Mouse (Mus musculus): ENCODE results near the gene Ccdc30. TPM values are rescaled to one million over a fixed set of nuclear protein-coding genes. Genes with fewer than 3 reads are reported as not detected.

Gene Ccdc30
- 7.4 and 8.0 TPM in 2 replicates for polyA plus RNA-seq (2016; fragmentation: Nextera tagmentation; extraction: Ambion mirVana)

DNA sequence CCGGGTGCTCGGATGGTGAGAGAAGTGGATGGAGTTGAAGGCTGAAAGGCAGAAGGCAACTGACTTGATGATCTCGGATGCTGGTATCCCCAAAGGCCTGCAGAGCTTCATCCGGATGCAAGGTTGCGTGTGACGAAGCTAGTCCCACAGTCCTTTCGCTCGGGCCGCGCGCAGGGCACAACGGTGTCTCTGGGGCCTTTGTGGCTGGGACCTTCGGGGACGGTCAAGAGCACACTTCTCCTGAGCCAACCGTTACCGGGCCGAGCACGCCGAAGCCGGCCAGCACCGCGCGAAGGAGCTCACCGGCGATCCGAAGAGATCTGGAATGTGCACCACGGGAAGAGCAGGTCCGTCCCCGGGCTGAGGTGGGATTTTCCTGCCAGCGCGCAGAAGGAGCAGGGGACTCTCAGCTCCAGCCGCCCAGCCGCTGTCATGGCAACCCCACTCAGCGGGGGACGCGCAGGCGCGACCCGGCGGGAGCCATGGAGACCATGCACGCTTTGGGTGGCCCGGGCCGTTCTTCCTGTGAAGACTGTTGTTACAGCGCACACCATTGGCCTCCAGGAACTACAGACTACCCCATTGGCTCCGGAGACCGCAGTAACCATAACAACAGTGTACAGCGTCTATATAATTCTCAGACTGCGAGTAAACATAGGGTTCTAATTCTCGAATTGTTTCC, at the start of gene Ccdc30:
Ccdc30 (minus strand) TSS at position 450 of the 682 bp plus-strand sequence.
- no peak within 1 kb of the TSS for H3K27ac ChIP-seq
- H3K9ac ChIP-seq (replicated peaks) = peak within 1 kb of the TSS; percentile 65
- WGBS = under 1% methylated on average over 49 of the region's 49 CpGs
- ATAC-seq (ENCODE audit: insufficient number of reproducible peaks, insufficient read depth, low FRiP score, low TSS enrichment, low read depth) = peak; percentile 100
- peak within 1 kb of the TSS; percentile 62 for H3K4me3 ChIP-seq (replicated peaks)
- H3K27me3 ChIP-seq = no peaks in the 10 kb centered on the region
- H3K4me1 ChIP-seq (replicated peaks) = peaks cover 4% of the 10 kb centered on the region; the same call in 1 of the 2 replicates
- peaks cover 14% of the 10 kb centered on the region for H3K36me3 ChIP-seq
- no peaks in the 10 kb centered on the region for H3K9me3 ChIP-seq
- peak within 1 kb of the TSS; percentile 96 for H3K4me2 ChIP-seq

DNA sequence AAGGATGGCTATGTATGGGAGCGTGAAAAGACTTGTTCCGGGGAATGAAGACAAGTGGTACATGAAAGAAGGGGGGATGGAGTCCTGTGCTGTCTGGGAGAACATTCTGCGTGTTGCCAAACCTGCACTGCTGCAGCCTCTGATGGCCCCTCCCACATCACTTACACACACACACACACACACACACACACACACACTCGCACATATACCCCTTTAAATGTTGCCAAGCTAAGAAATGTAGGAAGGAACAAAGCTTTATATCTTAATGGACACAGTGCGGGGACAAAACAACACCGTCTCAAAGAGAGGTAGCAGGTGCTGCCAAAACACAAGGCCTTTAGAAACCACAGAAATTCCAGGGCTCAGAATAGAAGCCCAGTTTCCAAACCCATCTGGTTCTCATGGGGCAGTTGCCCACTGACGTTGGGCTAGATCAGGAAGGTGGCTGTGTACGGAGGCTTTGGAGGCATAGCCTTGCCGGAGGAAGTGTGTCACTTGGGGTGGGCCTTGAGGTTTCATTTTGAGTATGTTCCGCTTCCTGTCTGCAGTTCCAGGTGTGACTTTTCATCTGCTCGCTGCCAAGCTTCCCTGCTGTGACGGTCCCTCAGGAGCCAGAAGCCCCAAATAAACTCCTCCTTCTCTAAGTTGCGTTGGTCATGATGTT, 48.6 kb upstream of the Ccdc30 start:
- 71% methylated on average over 13 of the region's 13 CpGs for WGBS
- H3K27me3 ChIP-seq = peaks cover 4% of the 10 kb centered on the region; the same call in 1 of the 2 replicates
- no peaks in the 10 kb centered on the region for H3K9me3 ChIP-seq
- H3K4me2 ChIP-seq = no peak overlapping the region
- no peak overlapping the region for H3K9ac ChIP-seq (replicated peaks)
- no peak for ATAC-seq (ENCODE audit: insufficient number of reproducible peaks, insufficient read depth, low FRiP score, low TSS enrichment, low read depth)
- H3K4me1 ChIP-seq (replicated peaks) = peaks cover 30% of the 10 kb centered on the region
- H3K36me3 ChIP-seq = no peaks in the 10 kb centered on the region
- no peak overlapping the region for H3K4me3 ChIP-seq (replicated peaks)
- no peak overlapping the region for H3K27ac ChIP-seq

DNA sequence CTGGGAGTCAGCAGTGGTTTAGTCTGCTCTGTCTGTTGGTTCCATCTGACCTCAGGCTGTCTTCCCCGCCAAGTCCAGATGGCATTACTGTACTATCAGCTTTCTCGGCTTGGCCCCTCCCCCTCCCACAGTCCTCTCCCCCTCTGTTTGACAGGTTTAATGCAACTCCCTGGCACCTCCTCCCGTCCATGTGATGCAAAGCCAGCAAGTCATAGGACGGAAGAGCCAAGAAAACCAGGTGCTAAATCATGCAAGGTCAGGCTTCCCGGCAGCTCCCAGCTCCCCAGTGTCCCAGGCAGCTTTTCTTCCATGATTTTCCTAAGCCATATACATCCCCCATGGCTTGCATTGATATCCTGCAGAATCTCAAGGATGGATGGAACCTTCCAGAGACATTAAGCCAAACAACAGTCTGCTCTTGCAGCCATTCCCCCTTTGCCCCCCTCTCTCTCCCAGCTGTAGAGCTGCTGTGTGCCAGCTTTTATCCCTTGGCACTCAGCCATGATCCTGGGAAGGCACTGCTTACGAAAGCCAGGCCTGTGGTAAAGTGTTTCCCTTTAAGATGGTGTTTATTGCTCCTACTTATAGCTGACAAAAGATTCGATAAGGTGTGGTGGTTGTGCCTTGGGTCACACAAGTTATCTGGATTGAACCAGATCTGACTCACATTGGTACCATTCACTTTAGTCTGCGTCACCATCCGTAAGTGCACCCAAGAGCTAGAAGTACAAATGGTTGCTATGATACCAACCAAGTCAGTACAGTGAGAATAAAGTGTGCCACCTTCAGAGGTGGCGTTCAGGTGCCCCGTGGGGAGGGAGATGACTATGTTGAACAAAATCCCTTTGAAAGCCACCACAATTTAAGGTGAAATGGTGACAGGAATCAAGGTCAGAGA, 47.8 kb upstream of the Ccdc30 start:
- Histone ChIP-seq H3K4me2 (no peak overlapping the region), H3K9me3 (no peaks in the 10 kb centered on the region), H3K4me3 (replicated peaks) (no peak overlapping the region), H3K27ac (no peak overlapping the region), H3K9ac (replicated peaks) (no peak overlapping the region), H3K27me3 (peaks cover 4% of the 10 kb centered on the region; the same call in 1 of the 2 replicates), H3K36me3 (no peaks in the 10 kb centered on the region), H3K4me1 (replicated peaks) (peaks cover 30% of the 10 kb centered on the region)
- WGBS = 42% methylated on average over 11 of the region's 11 CpGs
- peak; percentile 52; the same call in 1 of the 2 replicates for ATAC-seq (ENCODE audit: insufficient number of reproducible peaks, insufficient read depth, low FRiP score, low TSS enrichment, low read depth)

DNA sequence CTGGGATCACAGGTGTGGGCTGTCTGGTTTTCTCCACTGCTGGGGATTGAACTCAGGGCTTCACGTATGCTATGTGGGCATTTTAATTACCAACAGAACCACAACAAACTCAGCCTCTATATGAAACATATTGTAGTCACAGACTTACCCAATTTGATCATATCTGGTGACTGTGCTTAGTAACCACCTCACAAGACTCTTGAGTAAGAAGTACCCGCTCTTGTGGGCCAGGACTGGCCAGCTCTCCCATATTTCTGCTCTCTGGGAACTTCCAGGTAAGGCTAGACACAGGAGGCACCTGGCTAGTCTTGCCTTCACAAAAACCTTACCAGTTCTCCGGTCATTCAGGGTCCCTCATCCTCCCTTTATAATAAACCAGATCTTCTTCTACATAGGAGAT, 47.1 kb upstream of the Ccdc30 start:
- Histone ChIP-seq H3K4me2 (no peak overlapping the region), H3K27me3 (peaks cover 4% of the 10 kb centered on the region; the same call in 1 of the 2 replicates), H3K9me3 (no peaks in the 10 kb centered on the region), H3K4me1 (replicated peaks) (peaks cover 30% of the 10 kb centered on the region), H3K4me3 (replicated peaks) (no peak overlapping the region), H3K36me3 (no peaks in the 10 kb centered on the region), H3K27ac (no peak overlapping the region), H3K9ac (replicated peaks) (no peak overlapping the region)
- WGBS = 80% methylated on average over 3 of the region's 3 CpGs
- ATAC-seq (ENCODE audit: insufficient number of reproducible peaks, insufficient read depth, low FRiP score, low TSS enrichment, low read depth) = no peak

DNA sequence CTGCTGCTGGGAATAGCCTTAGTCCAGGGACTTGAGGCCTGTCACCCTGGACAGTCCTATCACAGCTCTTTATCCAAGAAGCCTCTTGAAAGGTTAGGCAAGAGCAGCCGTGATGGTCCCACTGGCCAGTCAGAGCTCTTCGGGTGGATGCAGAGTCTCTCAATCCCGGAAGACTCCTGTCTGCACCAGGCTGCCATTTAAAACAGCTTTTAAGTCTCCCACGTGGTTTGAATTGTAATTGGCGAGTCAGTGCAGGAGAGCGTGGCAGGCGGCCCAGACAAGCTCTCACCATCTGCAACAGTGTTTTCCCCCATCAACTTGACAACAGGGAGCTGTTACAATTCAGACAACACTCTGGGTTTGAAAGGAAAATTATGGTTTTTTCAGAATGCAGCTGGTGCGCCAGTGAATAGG, 45.4 kb upstream of the Ccdc30 start:
- Histone ChIP-seq H3K4me2 (no peak overlapping the region), H3K4me3 (replicated peaks) (no peak overlapping the region), H3K4me1 (replicated peaks) (peaks cover 30% of the 10 kb centered on the region), H3K27ac (peak overlapping the region; percentile 64), H3K36me3 (no peaks in the 10 kb centered on the region), H3K9ac (replicated peaks) (no peak overlapping the region), H3K9me3 (no peaks in the 10 kb centered on the region), H3K27me3 (peaks cover 4% of the 10 kb centered on the region; the same call in 1 of the 2 replicates)
- no peak for ATAC-seq (ENCODE audit: insufficient number of reproducible peaks, insufficient read depth, low FRiP score, low TSS enrichment, low read depth)
- 24% methylated on average over 8 of the region's 8 CpGs for WGBS

DNA sequence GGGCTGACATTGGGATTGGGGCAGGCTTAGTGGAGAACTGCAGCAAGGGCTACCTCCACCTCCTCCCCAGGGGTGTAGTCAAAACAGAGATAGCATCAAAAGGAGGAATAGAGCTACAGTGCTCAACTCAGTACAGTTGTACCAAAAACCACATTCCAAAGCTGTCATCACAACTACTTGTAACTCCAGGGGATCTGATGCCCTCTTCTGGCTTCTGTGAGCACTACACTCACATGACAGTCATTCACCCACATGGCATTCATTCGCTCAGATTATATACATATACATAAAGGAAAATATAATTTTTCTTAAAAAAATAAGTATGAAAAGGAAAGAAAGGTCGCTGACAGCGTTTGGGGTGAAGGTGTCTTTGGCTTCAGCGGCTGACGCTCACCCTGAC, 45.0 kb upstream of the Ccdc30 start:
- Histone ChIP-seq H3K4me2 (no peak overlapping the region), H3K9me3 (peaks cover 3% of the 10 kb centered on the region; the same call in 1 of the 2 replicates), H3K9ac (replicated peaks) (no peak overlapping the region), H3K4me3 (replicated peaks) (no peak overlapping the region), H3K4me1 (replicated peaks) (peaks cover 30% of the 10 kb centered on the region), H3K36me3 (no peaks in the 10 kb centered on the region), H3K27me3 (peaks cover 3% of the 10 kb centered on the region; the same call in 1 of the 2 replicates), H3K27ac (peak overlapping the region; percentile 64; the same call in 1 of the 2 replicates)
- ATAC-seq (ENCODE audit: insufficient number of reproducible peaks, insufficient read depth, low FRiP score, low TSS enrichment, low read depth) = no peak
- 65% methylated on average over 5 of the region's 5 CpGs for WGBS

DNA sequence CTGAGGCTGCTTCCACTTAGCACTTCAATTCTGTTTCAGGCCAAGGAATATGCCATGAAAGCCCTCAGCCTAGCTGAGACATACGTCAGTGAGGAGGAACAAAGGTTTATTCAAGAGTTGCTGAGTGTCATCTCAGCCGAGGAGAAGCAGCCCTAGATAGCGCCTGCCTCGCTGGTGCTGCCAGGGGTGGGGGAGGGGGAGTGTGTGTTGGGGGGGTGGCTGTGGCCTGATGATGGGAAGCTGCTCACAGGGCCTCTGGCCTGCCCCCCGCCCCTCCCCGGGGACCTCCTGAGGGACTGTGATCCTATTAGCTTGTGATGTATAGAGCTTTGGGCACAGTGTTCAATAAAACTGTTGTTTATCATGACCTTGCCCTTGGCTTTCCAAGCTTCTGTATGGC, 38.2 kb upstream of the Ccdc30 start:
- H3K4me2 ChIP-seq = no peak overlapping the region
- WGBS = 28% methylated on average over 6 of the region's 6 CpGs
- H3K36me3 ChIP-seq = no peaks in the 10 kb centered on the region
- H3K27me3 ChIP-seq = no peaks in the 10 kb centered on the region
- no peak for ATAC-seq (ENCODE audit: insufficient number of reproducible peaks, insufficient read depth, low FRiP score, low TSS enrichment, low read depth)
- peaks cover 5% of the 10 kb centered on the region; the same call in 1 of the 2 replicates for H3K4me1 ChIP-seq (replicated peaks)
- H3K4me3 ChIP-seq (replicated peaks) = no peak overlapping the region
- H3K9ac ChIP-seq (replicated peaks) = no peak overlapping the region
- H3K9me3 ChIP-seq = peaks cover 5% of the 10 kb centered on the region; the same call in 1 of the 2 replicates
- no peak overlapping the region for H3K27ac ChIP-seq

DNA sequence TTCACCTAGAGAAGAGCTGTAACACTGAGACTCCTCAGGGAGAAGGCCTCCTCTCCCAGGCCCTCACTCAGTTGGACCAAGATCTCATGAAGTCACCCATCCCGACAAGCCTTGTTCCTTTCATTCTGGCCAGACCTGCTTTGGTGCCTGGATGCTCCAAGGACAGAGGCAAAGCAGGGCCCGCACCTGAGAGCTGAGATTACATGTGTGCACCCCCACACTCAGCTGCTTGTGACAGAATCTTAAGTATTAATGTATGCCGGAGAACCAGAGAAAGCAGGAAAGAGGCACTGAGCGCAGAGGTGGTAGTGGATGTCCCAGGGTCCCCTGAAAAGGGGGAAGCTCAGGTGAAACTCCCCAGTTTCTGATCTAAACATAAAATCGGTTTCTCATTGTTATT, 37.8 kb upstream of the Ccdc30 start:
- ATAC-seq (ENCODE audit: insufficient number of reproducible peaks, insufficient read depth, low FRiP score, low TSS enrichment, low read depth) = no peak
- Histone ChIP-seq H3K36me3 (no peaks in the 10 kb centered on the region), H3K4me1 (replicated peaks) (peaks cover 5% of the 10 kb centered on the region; the same call in 1 of the 2 replicates), H3K4me3 (replicated peaks) (no peak overlapping the region), H3K27ac (no peak overlapping the region), H3K27me3 (no peaks in the 10 kb centered on the region), H3K9ac (replicated peaks) (no peak overlapping the region), H3K4me2 (no peak overlapping the region), H3K9me3 (peaks cover 5% of the 10 kb centered on the region; the same call in 1 of the 2 replicates)
- WGBS = 67% methylated on average over 5 of the region's 5 CpGs

DNA sequence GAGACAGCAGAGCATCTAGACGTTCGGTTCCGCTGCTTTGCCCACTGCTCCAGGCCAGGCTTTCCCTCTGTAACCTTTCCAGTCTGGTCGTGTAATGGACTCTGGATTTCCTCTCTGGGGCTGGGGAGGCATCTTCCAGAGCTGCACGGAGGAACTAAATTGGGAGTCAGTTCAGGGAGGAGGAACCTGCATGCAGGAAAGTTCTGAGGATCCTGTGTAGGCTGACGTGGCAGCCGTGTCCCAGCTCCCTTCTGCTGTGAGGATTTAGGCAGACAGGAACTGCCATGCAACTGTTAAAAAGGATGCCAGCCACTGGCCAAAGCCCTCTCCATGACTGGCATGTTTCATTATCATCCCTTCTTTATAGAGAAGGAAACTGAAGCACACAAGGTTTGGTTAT, 35.1 kb upstream of the Ccdc30 start:
- Histone ChIP-seq H3K9ac (replicated peaks) (no peak overlapping the region), H3K27ac (no peak overlapping the region), H3K27me3 (no peaks in the 10 kb centered on the region), H3K9me3 (peaks cover 4% of the 10 kb centered on the region; the same call in 1 of the 2 replicates), H3K36me3 (no peaks in the 10 kb centered on the region), H3K4me3 (replicated peaks) (no peak overlapping the region), H3K4me1 (replicated peaks) (peaks cover 5% of the 10 kb centered on the region; the same call in 1 of the 2 replicates), H3K4me2 (no peak overlapping the region)
- ATAC-seq (ENCODE audit: insufficient number of reproducible peaks, insufficient read depth, low FRiP score, low TSS enrichment, low read depth) = no peak
- WGBS = 69% methylated on average over 7 of the region's 7 CpGs

DNA sequence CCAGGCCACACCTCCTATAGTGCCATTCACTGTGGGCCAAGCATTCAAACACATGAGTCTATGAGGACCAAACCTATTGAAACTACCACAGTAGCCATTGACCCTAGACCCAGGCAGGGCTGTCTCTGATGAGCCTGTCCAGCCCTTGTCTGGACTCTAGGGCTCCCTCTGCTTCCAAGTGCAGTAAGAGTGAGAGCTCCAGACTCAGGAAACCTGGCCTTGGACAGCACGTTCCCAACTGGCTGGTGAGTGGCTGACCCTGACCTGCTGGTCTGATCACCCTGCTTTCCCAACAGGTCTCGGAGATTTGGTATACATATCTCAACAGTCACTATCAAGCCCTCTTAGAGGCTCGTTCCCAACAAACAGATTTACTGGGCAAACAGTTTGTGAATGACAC, 32.5 kb upstream of the Ccdc30 start:
- H3K27me3 ChIP-seq = no peaks in the 10 kb centered on the region
- no peaks in the 10 kb centered on the region for H3K9me3 ChIP-seq
- H3K36me3 ChIP-seq = no peaks in the 10 kb centered on the region
- 88% methylated on average over 3 of the region's 3 CpGs for WGBS
- H3K27ac ChIP-seq = no peak overlapping the region
- no peak overlapping the region for H3K4me2 ChIP-seq
- H3K4me3 ChIP-seq (replicated peaks) = no peak overlapping the region
- peaks cover under 1% of the 10 kb centered on the region; the same call in 1 of the 2 replicates for H3K4me1 ChIP-seq (replicated peaks)
- no peak for ATAC-seq (ENCODE audit: insufficient number of reproducible peaks, insufficient read depth, low FRiP score, low TSS enrichment, low read depth)
- no peak overlapping the region for H3K9ac ChIP-seq (replicated peaks)

DNA sequence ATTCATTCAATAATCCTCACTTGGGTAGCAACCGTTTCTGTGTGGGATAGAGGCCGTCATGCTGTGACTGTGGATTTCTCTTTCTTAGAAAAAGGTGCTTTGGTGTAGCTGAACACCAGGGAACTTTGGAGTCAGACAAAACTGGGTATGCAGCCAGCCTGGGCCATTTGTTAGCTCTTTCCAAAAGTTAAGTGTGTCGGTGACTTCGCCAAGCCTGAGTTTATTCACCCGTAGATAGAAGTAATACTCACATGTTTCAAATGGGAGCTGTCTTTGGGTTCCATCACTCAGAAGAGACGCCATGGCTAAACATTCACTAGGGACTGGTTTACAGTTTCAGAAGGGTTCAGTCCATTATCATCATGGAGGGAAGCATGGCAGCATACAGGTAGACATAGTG, 31.9 kb upstream of the Ccdc30 start:
- Histone ChIP-seq H3K27me3 (no peaks in the 10 kb centered on the region), H3K9ac (replicated peaks) (no peak overlapping the region), H3K4me2 (no peak overlapping the region), H3K4me1 (replicated peaks) (peaks cover 5% of the 10 kb centered on the region; the same call in 1 of the 2 replicates), H3K4me3 (replicated peaks) (no peak overlapping the region), H3K9me3 (no peaks in the 10 kb centered on the region), H3K36me3 (no peaks in the 10 kb centered on the region), H3K27ac (no peak overlapping the region)
- WGBS = 90% methylated on average over 6 of the region's 6 CpGs
- no peak for ATAC-seq (ENCODE audit: insufficient number of reproducible peaks, insufficient read depth, low FRiP score, low TSS enrichment, low read depth)
